Mouse (Mus musculus): ENCODE measurements around the gene Megf6. TPM values are rescaled to one million over a fixed set of nuclear protein-coding genes. Genes with fewer than 3 reads are reported as not detected.

The Megf6 gene
- polyA plus RNA-seq, 1 experiment from 2014 or later: 10.8 TPM

GRCm38 (mm10) chr4:154154104-154154503, 16.4 kb upstream of the Megf6 start:
- ATAC-seq (ENCODE audit: low FRiP score, low TSS enrichment): 0 out of 2 replicates have a peak, but pooled peaks have one; percentile 14
- Histone ChIP-seq H3K27ac (replicated peaks) (no peak overlapping the region), H3K27me3 (ENCODE audit: control insufficient read depth, insufficient read depth, low read length) (no peaks in the 10 kb centered on the region), H3K9ac (ENCODE audit: low read length) (no peak overlapping the region), H3K4me3 (ENCODE audit: low read depth, low read length) (no peak overlapping the region), H3K9me3 (ENCODE audit: control insufficient read depth, low read length) (no peaks in the 10 kb centered on the region), H3K36me3 (ENCODE audit: control insufficient read depth, insufficient read depth, low read length) (peaks cover 23% of the 10 kb centered on the region), H3K4me2 (replicated peaks; ENCODE audit: low read depth) (no peak overlapping the region), H3K4me1 (replicated peaks; ENCODE audit: control insufficient read depth, insufficient read depth) (no peaks in the 10 kb centered on the region; the same call in 1 of the 2 replicates)
- 64% methylated on average over 11 of the region's 11 CpGs for WGBS
- no peak for DNase-seq (ENCODE audit: low spot score)
- TF ChIP-seq EP300 (optimal IDR thresholded peaks at IDR 0.05) (no peak), CTCF (IDR thresholded peaks at IDR 0.05; ENCODE audit: low read depth) (no peak)

- no peak overlapping the region for H3K9ac ChIP-seq (ENCODE audit: low read length)
- H3K9me3 ChIP-seq (ENCODE audit: control insufficient read depth, low read length): no peaks in the 10 kb centered on the region
- no peak overlapping the region for H3K27ac ChIP-seq (replicated peaks)
- 76% methylated on average over 7 of the region's 7 CpGs for WGBS
- TF ChIP-seq EP300 (optimal IDR thresholded peaks at IDR 0.05) (no peak), CTCF (IDR thresholded peaks at IDR 0.05; ENCODE audit: low read depth) (no peak)
- H3K4me2 ChIP-seq (replicated peaks; ENCODE audit: low read depth): no peak overlapping the region
- no peak for ATAC-seq (ENCODE audit: low FRiP score, low TSS enrichment)
- H3K4me1 ChIP-seq (replicated peaks; ENCODE audit: control insufficient read depth, insufficient read depth): no peaks in the 10 kb centered on the region; the same call in 1 of the 2 replicates
- peaks cover 18% of the 10 kb centered on the region for H3K36me3 ChIP-seq (ENCODE audit: control insufficient read depth, insufficient read depth, low read length)
- no peak overlapping the region for H3K4me3 ChIP-seq (ENCODE audit: low read depth, low read length)
- DNase-seq (ENCODE audit: low spot score): no peak
- H3K27me3 ChIP-seq (ENCODE audit: control insufficient read depth, insufficient read depth, low read length): no peaks in the 10 kb centered on the region
Measured at GRCm38 (mm10) chr4:154156050-154156449, 14.5 kb upstream of the Megf6 start.

- 93% methylated on average over 14 of the region's 14 CpGs for WGBS
- H3K4me2 ChIP-seq (replicated peaks; ENCODE audit: low read depth): no peak overlapping the region
- ATAC-seq (ENCODE audit: low FRiP score, low TSS enrichment) (no peak), DNase-seq (ENCODE audit: low spot score) (no peak)
- H3K4me1 ChIP-seq (replicated peaks; ENCODE audit: control insufficient read depth, insufficient read depth): no peaks in the 10 kb centered on the region; the same call in 1 of the 2 replicates
- no peak overlapping the region for H3K4me3 ChIP-seq (ENCODE audit: low read depth, low read length)
- peaks cover 10% of the 10 kb centered on the region for H3K36me3 ChIP-seq (ENCODE audit: control insufficient read depth, insufficient read depth, low read length)
- no peaks in the 10 kb centered on the region for H3K27me3 ChIP-seq (ENCODE audit: control insufficient read depth, insufficient read depth, low read length)
- no peak for TF ChIP-seq CTCF (IDR thresholded peaks at IDR 0.05; ENCODE audit: low read depth)
- H3K9ac ChIP-seq (ENCODE audit: low read length): no peak overlapping the region
- H3K9me3 ChIP-seq (ENCODE audit: control insufficient read depth, low read length): no peaks in the 10 kb centered on the region
- H3K27ac ChIP-seq (replicated peaks): no peak overlapping the region
Measured at GRCm38 (mm10) chr4:154157970-154158662, 12.4 kb upstream of the Megf6 start.

- Histone ChIP-seq H3K4me2 (replicated peaks; ENCODE audit: low read depth) (peak overlapping the region; percentile 89; the same call in 1 of the 2 replicates), H3K27me3 (ENCODE audit: control insufficient read depth, insufficient read depth, low read length) (no peaks in the 10 kb centered on the region), H3K9me3 (ENCODE audit: control insufficient read depth, low read length) (no peaks in the 10 kb centered on the region), H3K4me3 (ENCODE audit: low read depth, low read length) (no peak overlapping the region), H3K36me3 (ENCODE audit: control insufficient read depth, insufficient read depth, low read length) (peaks cover 10% of the 10 kb centered on the region), H3K9ac (ENCODE audit: low read length) (no peak overlapping the region), H3K4me1 (replicated peaks; ENCODE audit: control insufficient read depth, insufficient read depth) (no peaks in the 10 kb centered on the region; the same call in 1 of the 2 replicates), H3K27ac (replicated peaks) (no peak overlapping the region)
- no peak for TF ChIP-seq EP300 (optimal IDR thresholded peaks at IDR 0.05)
- TF ChIP-seq CTCF (IDR thresholded peaks at IDR 0.05; ENCODE audit: low read depth): peak; percentile 99
- DNase-seq (ENCODE audit: low spot score) (peak; percentile 85), ATAC-seq (ENCODE audit: low FRiP score, low TSS enrichment) (0 out of 2 replicates have a peak, but pooled peaks have one; percentile 6)
- WGBS: 21% methylated on average over 6 of the region's 6 CpGs
Measured at GRCm38 (mm10) chr4:154159002-154159401, 11.5 kb upstream of the Megf6 start.

- peak overlapping the region; percentile 82 for H3K9ac ChIP-seq (ENCODE audit: low read length)
- H3K4me3 ChIP-seq (ENCODE audit: low read depth, low read length): peak overlapping the region; percentile 89
- H3K9me3 ChIP-seq (ENCODE audit: control insufficient read depth, low read length): no peaks in the 10 kb centered on the region
- TF ChIP-seq EP300 (optimal IDR thresholded peaks at IDR 0.05): no peak
- no peak for TF ChIP-seq CTCF (IDR thresholded peaks at IDR 0.05; ENCODE audit: low read depth)
- H3K36me3 ChIP-seq (ENCODE audit: control insufficient read depth, insufficient read depth, low read length): peaks cover 5% of the 10 kb centered on the region
- DNase-seq (ENCODE audit: low spot score) (no peak), ATAC-seq (ENCODE audit: low FRiP score, low TSS enrichment) (peak; percentile 25)
- H3K27me3 ChIP-seq (ENCODE audit: control insufficient read depth, insufficient read depth, low read length): no peaks in the 10 kb centered on the region
- H3K4me2 ChIP-seq (replicated peaks; ENCODE audit: low read depth): peak overlapping the region; percentile 89
- peak overlapping the region; percentile 92 for H3K27ac ChIP-seq (replicated peaks)
- WGBS: 2% methylated on average over 33 of the region's 47 CpGs
- H3K4me1 ChIP-seq (replicated peaks; ENCODE audit: control insufficient read depth, insufficient read depth): no peaks in the 10 kb centered on the region; the same call in 1 of the 2 replicates
Measured at GRCm38 (mm10) chr4:154159961-154160537, 10.5 kb upstream of the Megf6 start.
